Mouse (Mus musculus): Measurements from ENCODE around the gene Dnah2. TPM values are rescaled to one million over a fixed set of nuclear protein-coding genes. Genes with fewer than 3 reads are reported as not detected.
A peak's percentile ranks its signal among the peaks of the same experiment; 100 is the strongest.

Gene Dnah2
- total and polyA plus RNA-seq, 3 experiments: 0.04 to 0.07 TPM; not detected in 1

GRCm38 (mm10) chr11:69575220-69575619 lies 26.3 kb upstream of the Dnah2 start:
- peaks cover 2 to 6% of the 10 kb centered on the region in 2 experiments; a peak in 3 of 4 replicates for H3K36me3 ChIP-seq (ENCODE audit: control insufficient read depth in 1 of 2, insufficient read depth in 2 of 2, low read length in 2 of 2)
- H3K9me3 ChIP-seq (replicated peaks; ENCODE audit: insufficient read depth, low read length): no peaks in the 10 kb centered on the region
- H3K27ac ChIP-seq (ENCODE audit: control insufficient read depth, low read depth, low read length): no peak overlapping the region
- H3K27me3 ChIP-seq (ENCODE audit: control insufficient read depth in 1 of 2, insufficient read depth in 2 of 2, low read length in 2 of 2): no peaks in the 10 kb centered on the region
- peaks cover 0 to 11% of the 10 kb centered on the region in 2 experiments; a peak in 2 of 4 replicates for H3K4me1 ChIP-seq (ENCODE audit: control insufficient read depth in 1 of 2, insufficient read depth in 2 of 2, low read length in 2 of 2)
- peaks cover 39% of the 10 kb centered on the region for H3K79me2 ChIP-seq (ENCODE audit: control insufficient read depth, insufficient read depth, low read length, poor library complexity)
- TF ChIP-seq MAX (IDR thresholded peaks at IDR 0.05; ENCODE audit: low read length) (peak; percentile 35; the same call in 1 of the 2 replicates), CHD2 (IDR thresholded peaks at IDR 0.05; ENCODE audit: low read length) (no peak), TAL1 (IDR thresholded peaks at IDR 0.05; ENCODE audit: low read length) (no peak), CTCF (IDR thresholded peaks at IDR 0.05 in 2 of 3, conservative IDR thresholded peaks at IDR 0.05 in 1 of 3; ENCODE audit: control insufficient read depth in 1 of 3, insufficient read depth in 1 of 3, low read depth in 2 of 3, low read length in 3 of 3, poor library complexity in 1 of 3, severe bottlenecking in 1 of 3) (peak; percentile 57 to 71 (median 68)), EP300 (IDR thresholded peaks at IDR 0.05; ENCODE audit: low read depth in 1 of 2, low read length in 2 of 2) (no peak), UBTF (IDR thresholded peaks at IDR 0.05; ENCODE audit: borderline replicate concordance, insufficient read depth, low read depth, low read length) (no peak), SIN3A (IDR thresholded peaks at IDR 0.05; ENCODE audit: low read length) (0 out of 2 replicates have a peak, but pooled peaks have one; percentile 29), MYC (IDR thresholded peaks at IDR 0.05; ENCODE audit: low read depth, low read length) (peak; percentile 72), RAD21 (IDR thresholded peaks at IDR 0.05; ENCODE audit: low read depth, low read length) (peak; percentile 24; the same call in 1 of the 2 replicates), SMC3 (IDR thresholded peaks at IDR 0.05; ENCODE audit: low read depth, low read length) (peak; percentile 48)
- no peak overlapping the region for H3K4me3 ChIP-seq (ENCODE audit: control insufficient read depth in 1 of 2, insufficient read depth in 1 of 2, low read depth in 2 of 2, low read length in 2 of 2)
- DNase-seq (ENCODE audit: low read depth, low spot score): peak; percentile 81
- no peak overlapping the region for H3K9ac ChIP-seq (ENCODE audit: control insufficient read depth, low read depth, low read length, poor library complexity, severe bottlenecking)

GRCm38 (mm10) chr11:69565131-69565530 lies 16.2 kb upstream of the Dnah2 start:
- H3K9me3 ChIP-seq (replicated peaks; ENCODE audit: insufficient read depth, low read length): no peaks in the 10 kb centered on the region
- H3K79me2 ChIP-seq (ENCODE audit: control insufficient read depth, insufficient read depth, low read length, poor library complexity): no peaks in the 10 kb centered on the region
- H3K4me1 ChIP-seq (ENCODE audit: control insufficient read depth in 1 of 2, insufficient read depth in 2 of 2, low read length in 2 of 2): no peaks in the 10 kb centered on the region
- H3K36me3 ChIP-seq (ENCODE audit: control insufficient read depth in 1 of 2, insufficient read depth in 2 of 2, low read length in 2 of 2): peaks cover 0 to 14% of the 10 kb centered on the region in 2 experiments; a peak in 2 of 4 replicates
- no peaks in the 10 kb centered on the region for H3K27me3 ChIP-seq (ENCODE audit: control insufficient read depth in 1 of 2, insufficient read depth in 2 of 2, low read length in 2 of 2)
- TF ChIP-seq TAL1 (IDR thresholded peaks at IDR 0.05; ENCODE audit: low read length) (no peak), MYC (IDR thresholded peaks at IDR 0.05; ENCODE audit: low read depth, low read length) (no peak), USF1 (IDR thresholded peaks at IDR 0.05; ENCODE audit: low read depth, low read length) (no peak), GABPA (IDR thresholded peaks at IDR 0.05; ENCODE audit: low read depth, low read length) (no peak), POLR2AphosphoS2 (IDR thresholded peaks at IDR 0.05; ENCODE audit: low read length) (no peak), HCFC1 (IDR thresholded peaks at IDR 0.05; ENCODE audit: low read depth, low read length) (no peak), TCF12 (IDR thresholded peaks at IDR 0.05; ENCODE audit: low read depth, low read length) (no peak), ETS1 (IDR thresholded peaks at IDR 0.05; ENCODE audit: low read depth, low read length) (no peak), CHD1 (IDR thresholded peaks at IDR 0.05; ENCODE audit: low read depth, low read length) (no peak), MEF2A (IDR thresholded peaks at IDR 0.05; ENCODE audit: extremely low read depth, insufficient replicate concordance, low read depth, low read length, poor library complexity, severe bottlenecking) (no peak), MAFK (IDR thresholded peaks at IDR 0.05; ENCODE audit: borderline replicate concordance, low read depth, low read length) (no peak), ZKSCAN1 (IDR thresholded peaks at IDR 0.05; ENCODE audit: low read depth, low read length) (no peak), ELF1 (IDR thresholded peaks at IDR 0.05; ENCODE audit: low read depth, low read length) (no peak), CTCF (IDR thresholded peaks at IDR 0.05 in 2 of 3, conservative IDR thresholded peaks at IDR 0.05 in 1 of 3; ENCODE audit: control insufficient read depth in 1 of 3, insufficient read depth in 1 of 3, low read depth in 2 of 3, low read length in 3 of 3, poor library complexity in 1 of 3, severe bottlenecking in 1 of 3) (no peak), UBTF (IDR thresholded peaks at IDR 0.05; ENCODE audit: borderline replicate concordance, insufficient read depth, low read depth, low read length) (no peak), MXI1 (IDR thresholded peaks at IDR 0.05; ENCODE audit: low read depth, low read length) (no peak), E2F4 (IDR thresholded peaks at IDR 0.05; ENCODE audit: borderline replicate concordance, low read depth, low read length) (no peak), ZC3H11A (IDR thresholded peaks at IDR 0.05; ENCODE audit: low read depth, low read length) (no peak), GATA1 (IDR thresholded peaks at IDR 0.05; ENCODE audit: low read depth, low read length) (no peak), EP300 (IDR thresholded peaks at IDR 0.05; ENCODE audit: low read depth in 1 of 2, low read length in 2 of 2) (no peak)
- no peak overlapping the region for H3K4me3 ChIP-seq (ENCODE audit: control insufficient read depth in 1 of 2, insufficient read depth in 1 of 2, low read depth in 2 of 2, low read length in 2 of 2)
- H3K27ac ChIP-seq (ENCODE audit: control insufficient read depth, low read depth, low read length): no peak overlapping the region
- DNase-seq (ENCODE audit: low read depth, low spot score): no peak
- no peak overlapping the region for H3K9ac ChIP-seq (ENCODE audit: control insufficient read depth, low read depth, low read length, poor library complexity, severe bottlenecking)

Measured in MEL (cell line).